1 mouse cellular context compared by ENCODE assay signal in the genomic region with DNA sequence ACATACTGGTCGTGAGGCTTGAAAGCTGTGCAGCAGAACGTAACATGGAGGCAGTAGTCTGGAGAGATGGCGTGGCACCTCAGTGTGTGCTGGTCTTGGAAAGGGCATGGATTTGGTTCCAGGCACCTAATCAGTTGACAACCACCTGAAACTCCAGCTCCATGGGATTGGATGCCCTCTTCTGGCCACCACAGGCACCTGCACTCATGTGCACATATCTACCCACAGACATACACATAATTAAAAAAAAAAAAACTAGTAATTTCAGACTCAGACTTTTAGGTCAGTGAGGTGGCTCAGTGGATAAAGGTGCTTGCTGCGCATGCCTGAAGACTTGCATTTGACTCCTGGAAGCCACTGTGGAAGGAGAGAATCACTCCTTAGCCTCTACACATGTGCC.
TF ChIP-seq lines count a peak whose summit lies in the region.

No protein-coding gene starts in this region.

TF ChIP-seq in MEL, 35 proteins besides CTCF, POLR2A, EP300 and RAD21:
- peak; percentile 28 for TF ChIP-seq SMC3 (IDR thresholded peaks at IDR 0.05; ENCODE audit: low read depth, low read length)
- peak; percentile 19; the same call in 1 of the 2 replicates for TF ChIP-seq ZC3H11A (IDR thresholded peaks at IDR 0.05; ENCODE audit: low read depth, low read length)
- no peak for TF ChIP-seq TBP (IDR thresholded peaks at IDR 0.05; ENCODE audit: low read depth, low read length)
- TF ChIP-seq ZNF384 (IDR thresholded peaks at IDR 0.05; ENCODE audit: low read depth, low read length): peak; percentile 78
